Mouse (Mus musculus): ENCODE measurements around the gene Hjurp. TPM values are rescaled to one million over a fixed set of nuclear protein-coding genes. Genes with fewer than 3 reads are reported as not detected.

Gene Hjurp
- polyA plus RNA-seq, 1 experiment from 2014 or later: 141 TPM

DNA sequence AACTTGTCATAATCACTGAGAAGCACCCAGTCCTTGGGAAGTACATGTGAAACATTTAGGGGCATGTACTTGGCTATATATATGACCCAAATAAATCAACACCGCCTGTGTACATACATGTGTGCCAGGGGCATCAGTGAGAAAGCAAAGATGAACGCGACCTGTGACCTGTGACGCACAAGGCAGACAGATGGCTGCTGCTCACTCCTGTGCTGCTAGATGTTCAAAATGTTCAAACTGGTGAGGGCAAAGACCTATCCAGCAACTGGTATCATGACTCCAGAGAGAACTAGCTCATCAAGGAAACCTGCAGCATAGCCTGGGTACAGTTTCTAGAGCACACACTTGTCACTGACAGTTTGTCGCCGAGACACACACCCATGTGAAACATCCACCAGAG is 9.9 kb downstream of the Hjurp start:
- peaks cover 84% of the 10 kb centered on the region for H3K36me3 ChIP-seq (ENCODE audit: control insufficient read depth, insufficient read depth, low read length)
- H3K9me3 ChIP-seq (ENCODE audit: control insufficient read depth, low read length): peaks cover 34% of the 10 kb centered on the region
- no peak overlapping the region for H3K4me3 ChIP-seq (ENCODE audit: low read depth, low read length)
- no peak overlapping the region for H3K27ac ChIP-seq (ENCODE audit: low read depth, low read length)
- ATAC-seq (ENCODE audit: insufficient read depth, low FRiP score, low TSS enrichment): no peak
- H3K9ac ChIP-seq (ENCODE audit: low read length): no peak overlapping the region
- H3K4me2 ChIP-seq (ENCODE audit: low read depth): no peak overlapping the region
- no peak for DNase-seq (ENCODE audit: low spot score)
- H3K4me1 ChIP-seq (ENCODE audit: control insufficient read depth, insufficient read depth, low read length): no peaks in the 10 kb centered on the region
- 95% methylated on average over 6 of the region's 6 CpGs for WGBS
- no peaks in the 10 kb centered on the region for H3K27me3 ChIP-seq (ENCODE audit: control insufficient read depth, insufficient read depth, low read length)

DNA sequence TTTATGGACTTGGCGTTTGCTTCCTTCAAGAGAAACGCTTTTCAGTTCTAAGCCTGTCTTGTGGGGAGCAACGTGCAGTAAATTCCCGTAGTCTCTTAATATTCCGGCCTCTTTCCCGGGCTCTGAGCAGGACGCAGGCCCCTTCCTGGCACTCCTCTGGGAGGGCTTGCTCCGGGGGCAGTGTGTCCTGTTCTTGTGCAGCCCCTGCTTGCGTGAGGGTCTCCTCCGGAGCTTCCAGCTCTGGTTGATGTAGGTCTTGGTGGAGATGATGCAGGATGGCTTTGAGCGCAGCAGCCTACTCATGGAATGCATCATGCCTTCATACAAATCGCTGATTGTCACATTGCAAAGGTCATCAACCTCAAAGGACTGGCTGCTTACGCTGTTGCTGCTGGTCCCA is 11.3 kb downstream of the Hjurp start:
- Histone ChIP-seq H3K27ac (ENCODE audit: low read depth, low read length) (no peak overlapping the region), H3K36me3 (ENCODE audit: control insufficient read depth, insufficient read depth, low read length) (peaks cover 86% of the 10 kb centered on the region), H3K9me3 (ENCODE audit: control insufficient read depth, low read length) (peaks cover 41% of the 10 kb centered on the region), H3K4me2 (ENCODE audit: low read depth) (no peak overlapping the region), H3K4me3 (ENCODE audit: low read depth, low read length) (no peak overlapping the region), H3K27me3 (ENCODE audit: control insufficient read depth, insufficient read depth, low read length) (no peaks in the 10 kb centered on the region), H3K4me1 (ENCODE audit: control insufficient read depth, insufficient read depth, low read length) (no peaks in the 10 kb centered on the region), H3K9ac (ENCODE audit: low read length) (no peak overlapping the region)
- WGBS: 89% methylated on average over 13 of the region's 13 CpGs
- ATAC-seq (ENCODE audit: insufficient read depth, low FRiP score, low TSS enrichment) (no peak), DNase-seq (ENCODE audit: low spot score) (no peak)

DNA sequence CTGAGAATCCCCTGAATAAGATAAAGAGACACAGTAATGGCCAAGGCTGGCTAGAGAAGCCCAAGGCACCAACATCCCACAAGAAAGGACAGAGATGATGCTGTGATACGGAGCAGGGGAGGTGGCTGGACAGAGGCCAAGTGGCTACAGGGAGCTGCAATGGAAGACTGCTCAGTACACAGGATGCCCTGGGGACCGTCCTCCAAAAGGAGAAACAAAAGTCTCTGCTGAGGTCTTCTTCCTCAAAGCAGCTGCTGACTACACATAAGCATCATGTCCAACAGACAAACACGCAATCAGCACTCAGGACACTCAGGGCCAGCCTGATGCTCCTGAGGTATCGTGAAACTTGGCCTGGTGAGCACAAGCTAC is 12.6 kb downstream of the Hjurp start:
- WGBS: 81% methylated on average over 4 of the region's 4 CpGs
- no peak overlapping the region for H3K4me3 ChIP-seq (ENCODE audit: low read depth, low read length)
- H3K36me3 ChIP-seq (ENCODE audit: control insufficient read depth, insufficient read depth, low read length): peaks cover 89% of the 10 kb centered on the region
- H3K9ac ChIP-seq (ENCODE audit: low read length): no peak overlapping the region
- H3K9me3 ChIP-seq (ENCODE audit: control insufficient read depth, low read length): peaks cover 50% of the 10 kb centered on the region
- no peak overlapping the region for H3K4me2 ChIP-seq (ENCODE audit: low read depth)
- no peak overlapping the region for H3K27ac ChIP-seq (ENCODE audit: low read depth, low read length)
- no peaks in the 10 kb centered on the region for H3K27me3 ChIP-seq (ENCODE audit: control insufficient read depth, insufficient read depth, low read length)
- no peaks in the 10 kb centered on the region for H3K4me1 ChIP-seq (ENCODE audit: control insufficient read depth, insufficient read depth, low read length)
- ATAC-seq (ENCODE audit: insufficient read depth, low FRiP score, low TSS enrichment) (no peak), DNase-seq (ENCODE audit: low spot score) (no peak)

DNA sequence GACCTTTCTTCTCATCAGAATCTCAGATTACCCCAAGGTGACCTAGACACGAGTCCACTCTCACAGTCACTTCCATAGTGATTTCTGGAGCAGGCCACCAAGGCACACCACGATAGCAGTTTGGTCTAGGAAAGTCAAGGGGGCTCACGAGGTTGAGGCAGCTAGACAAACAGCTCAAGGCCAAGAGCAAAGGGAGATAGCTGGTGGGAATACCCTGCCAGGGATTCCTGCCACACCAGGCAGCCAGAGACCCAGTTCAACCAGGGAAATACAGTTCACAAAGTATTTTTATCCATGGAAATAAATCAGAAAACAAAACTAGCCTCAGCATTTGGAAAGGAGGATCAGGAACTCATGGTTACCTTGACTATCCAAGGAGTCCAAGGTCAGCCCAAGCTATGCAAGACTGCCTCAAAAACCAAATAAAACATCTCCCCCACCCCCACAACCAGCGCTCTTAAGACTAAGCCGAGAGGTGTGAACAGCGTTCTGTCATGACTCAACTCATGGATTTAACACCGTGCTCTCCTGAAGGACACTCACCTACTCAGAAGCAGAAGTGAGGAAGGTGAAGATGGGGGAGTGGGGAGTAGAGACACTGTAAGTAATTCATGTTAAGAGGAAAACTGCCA is 13.1 kb downstream of the Hjurp start:
- Histone ChIP-seq H3K4me1 (ENCODE audit: control insufficient read depth, insufficient read depth, low read length) (no peaks in the 10 kb centered on the region), H3K27ac (ENCODE audit: low read depth, low read length) (no peak overlapping the region), H3K9me3 (ENCODE audit: control insufficient read depth, low read length) (peaks cover 55% of the 10 kb centered on the region), H3K4me3 (ENCODE audit: low read depth, low read length) (no peak overlapping the region), H3K27me3 (ENCODE audit: control insufficient read depth, insufficient read depth, low read length) (no peaks in the 10 kb centered on the region), H3K4me2 (ENCODE audit: low read depth) (no peak overlapping the region), H3K9ac (ENCODE audit: low read length) (no peak overlapping the region), H3K36me3 (ENCODE audit: control insufficient read depth, insufficient read depth, low read length) (peaks cover 87% of the 10 kb centered on the region)
- 92% methylated on average over 7 of the region's 7 CpGs for WGBS
- DNase-seq (ENCODE audit: low spot score) (no peak), ATAC-seq (ENCODE audit: insufficient read depth, low FRiP score, low TSS enrichment) (no peak)

DNA sequence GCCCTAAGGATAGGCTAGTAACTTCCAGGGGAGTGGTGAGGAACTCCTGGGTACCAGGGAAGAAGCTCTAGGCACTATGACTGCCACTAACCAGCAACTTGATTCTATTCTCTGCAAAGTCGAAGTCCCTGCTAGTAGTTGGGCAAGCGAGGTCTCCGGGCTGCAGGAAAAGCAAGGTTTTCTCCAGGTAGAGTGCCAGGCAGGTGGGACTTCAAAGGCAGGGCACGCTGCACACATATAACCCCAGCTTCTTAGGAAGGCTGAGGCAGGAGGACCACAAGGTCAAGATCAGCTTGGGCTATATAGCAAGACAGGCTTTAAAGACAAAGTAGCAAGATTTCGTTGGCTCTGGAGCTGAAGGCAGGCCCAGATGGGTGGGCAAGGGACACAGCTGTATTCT is 13.7 kb downstream of the Hjurp start:
- no peak overlapping the region for H3K27ac ChIP-seq (ENCODE audit: low read depth, low read length)
- H3K36me3 ChIP-seq (ENCODE audit: control insufficient read depth, insufficient read depth, low read length): peaks cover 81% of the 10 kb centered on the region
- no peak overlapping the region for H3K4me3 ChIP-seq (ENCODE audit: low read depth, low read length)
- DNase-seq (ENCODE audit: low spot score) (no peak), ATAC-seq (ENCODE audit: insufficient read depth, low FRiP score, low TSS enrichment) (no peak)
- H3K27me3 ChIP-seq (ENCODE audit: control insufficient read depth, insufficient read depth, low read length): no peaks in the 10 kb centered on the region
- WGBS: 93% methylated on average over 5 of the region's 5 CpGs
- no peak overlapping the region for H3K4me2 ChIP-seq (ENCODE audit: low read depth)
- peaks cover 57% of the 10 kb centered on the region for H3K9me3 ChIP-seq (ENCODE audit: control insufficient read depth, low read length)
- H3K4me1 ChIP-seq (ENCODE audit: control insufficient read depth, insufficient read depth, low read length): no peaks in the 10 kb centered on the region
- no peak overlapping the region for H3K9ac ChIP-seq (ENCODE audit: low read length)

- no peak for DNase-seq (ENCODE audit: low spot score)
- Histone ChIP-seq H3K27me3 (ENCODE audit: control insufficient read depth, insufficient read depth, low read length) (no peaks in the 10 kb centered on the region), H3K4me1 (ENCODE audit: control insufficient read depth, insufficient read depth, low read length) (no peaks in the 10 kb centered on the region), H3K36me3 (ENCODE audit: control insufficient read depth, insufficient read depth, low read length) (peaks cover 73% of the 10 kb centered on the region), H3K9ac (ENCODE audit: low read length) (no peak overlapping the region), H3K27ac (ENCODE audit: low read depth, low read length) (no peak overlapping the region), H3K4me3 (ENCODE audit: low read depth, low read length) (no peak overlapping the region), H3K4me2 (ENCODE audit: low read depth) (no peak overlapping the region), H3K9me3 (ENCODE audit: control insufficient read depth, low read length) (peaks cover 60% of the 10 kb centered on the region)
- ATAC-seq (ENCODE audit: insufficient read depth, low FRiP score, low TSS enrichment): no peak
- WGBS: 76% methylated on average over 6 of the region's 6 CpGs
These were observed 14.5 kb downstream of the Hjurp start for GRCm38 (mm10) chr1:88262961-88263360.

- no peaks in the 10 kb centered on the region for H3K27me3 ChIP-seq (ENCODE audit: control insufficient read depth, insufficient read depth, low read length)
- WGBS: 87% methylated on average over 4 of the region's 4 CpGs
- H3K9me3 ChIP-seq (ENCODE audit: control insufficient read depth, low read length): peaks cover 65% of the 10 kb centered on the region
- H3K9ac ChIP-seq (ENCODE audit: low read length): no peak overlapping the region
- H3K4me3 ChIP-seq (ENCODE audit: low read depth, low read length): no peak overlapping the region
- ATAC-seq (ENCODE audit: insufficient read depth, low FRiP score, low TSS enrichment): no peak
- peaks cover 66% of the 10 kb centered on the region for H3K36me3 ChIP-seq (ENCODE audit: control insufficient read depth, insufficient read depth, low read length)
- peak; percentile 68 for DNase-seq (ENCODE audit: low spot score)
- H3K4me1 ChIP-seq (ENCODE audit: control insufficient read depth, insufficient read depth, low read length): no peaks in the 10 kb centered on the region
- no peak overlapping the region for H3K4me2 ChIP-seq (ENCODE audit: low read depth)
- H3K27ac ChIP-seq (ENCODE audit: low read depth, low read length): no peak overlapping the region
These were observed 15.2 kb downstream of the Hjurp start for GRCm38 (mm10) chr1:88262255-88262654.

DNA sequence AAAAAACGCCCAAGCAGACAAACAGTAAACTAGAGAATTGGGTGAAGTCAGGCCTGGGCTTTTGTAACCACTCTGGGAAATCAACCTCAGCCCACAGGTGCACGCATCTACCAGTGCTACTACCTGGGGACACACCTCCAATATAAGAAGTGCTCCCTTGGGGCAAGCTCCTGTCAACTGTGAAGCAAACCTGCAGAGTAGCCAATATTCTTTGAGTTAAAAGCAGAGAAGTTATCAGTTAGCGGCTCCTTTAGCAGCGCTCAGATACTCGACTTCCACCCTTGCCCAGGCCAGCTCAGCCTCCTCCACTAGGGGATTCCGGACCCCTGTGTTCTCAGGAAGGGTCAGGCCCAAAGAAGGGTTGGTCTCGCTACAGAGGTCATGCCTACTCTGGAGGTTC is 15.7 kb downstream of the Hjurp start:
- DNase-seq (ENCODE audit: low spot score) (no peak), ATAC-seq (ENCODE audit: insufficient read depth, low FRiP score, low TSS enrichment) (no peak)
- Histone ChIP-seq H3K36me3 (ENCODE audit: control insufficient read depth, insufficient read depth, low read length) (peaks cover 61% of the 10 kb centered on the region), H3K9me3 (ENCODE audit: control insufficient read depth, low read length) (peaks cover 70% of the 10 kb centered on the region), H3K4me3 (ENCODE audit: low read depth, low read length) (no peak overlapping the region), H3K27ac (ENCODE audit: low read depth, low read length) (no peak overlapping the region), H3K9ac (ENCODE audit: low read length) (no peak overlapping the region), H3K4me2 (ENCODE audit: low read depth) (no peak overlapping the region), H3K27me3 (ENCODE audit: control insufficient read depth, insufficient read depth, low read length) (no peaks in the 10 kb centered on the region), H3K4me1 (ENCODE audit: control insufficient read depth, insufficient read depth, low read length) (no peaks in the 10 kb centered on the region)
- WGBS: 86% methylated on average over 7 of the region's 7 CpGs

DNA sequence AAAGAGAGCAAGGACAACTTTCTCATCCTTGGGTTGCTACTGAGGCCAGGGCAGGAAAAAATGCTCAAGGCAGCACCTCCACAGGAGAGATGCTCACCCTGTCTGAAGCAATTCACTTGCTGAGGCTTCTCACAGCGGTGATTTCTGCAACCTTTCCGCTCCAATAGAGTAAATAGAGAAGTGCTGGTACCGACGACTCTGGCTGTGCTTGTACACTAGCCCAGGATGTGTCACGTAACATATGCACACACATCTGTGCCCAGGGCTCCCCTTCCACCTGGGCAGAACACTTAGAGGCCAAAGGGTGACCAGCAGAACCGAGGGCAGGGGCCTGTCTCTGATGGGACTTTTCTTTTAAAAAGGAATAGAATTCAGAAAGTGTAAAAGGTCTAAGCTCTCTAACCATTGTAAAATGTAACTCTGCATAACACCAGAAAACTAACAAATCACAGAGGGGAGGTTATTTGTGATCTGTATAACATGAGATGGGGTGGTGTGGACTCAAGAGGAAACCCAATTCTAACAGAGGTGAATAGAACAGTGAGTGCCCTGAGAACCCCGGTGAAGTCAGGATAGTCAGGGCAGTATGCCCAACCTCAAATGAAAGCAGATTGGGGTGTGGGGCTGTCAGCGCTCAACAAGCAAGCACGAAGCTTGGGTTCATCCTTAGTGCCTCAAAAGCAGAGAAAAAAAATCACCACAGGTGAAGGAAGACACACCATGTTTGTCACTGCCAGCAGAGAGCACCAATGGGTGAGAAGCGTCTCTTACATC is 16.6 kb downstream of the Hjurp start:
- 86% methylated on average over 10 of the region's 10 CpGs for WGBS
- no peak overlapping the region for H3K9ac ChIP-seq (ENCODE audit: low read length)
- DNase-seq (ENCODE audit: low spot score): no peak
- no peaks in the 10 kb centered on the region for H3K27me3 ChIP-seq (ENCODE audit: control insufficient read depth, insufficient read depth, low read length)
- ATAC-seq (ENCODE audit: insufficient read depth, low FRiP score, low TSS enrichment): no peak
- H3K36me3 ChIP-seq (ENCODE audit: control insufficient read depth, insufficient read depth, low read length): peaks cover 51% of the 10 kb centered on the region
- no peak overlapping the region for H3K4me2 ChIP-seq (ENCODE audit: low read depth)
- H3K4me1 ChIP-seq (ENCODE audit: control insufficient read depth, insufficient read depth, low read length): no peaks in the 10 kb centered on the region
- peaks cover 76% of the 10 kb centered on the region for H3K9me3 ChIP-seq (ENCODE audit: control insufficient read depth, low read length)
- no peak overlapping the region for H3K4me3 ChIP-seq (ENCODE audit: low read depth, low read length)
- H3K27ac ChIP-seq (ENCODE audit: low read depth, low read length): no peak overlapping the region
